Mouse (Mus musculus) heart, embryonic 15.5 days (tissue): ENCODE data around the gene Chrm1. TPM values are rescaled to one million over a fixed set of nuclear protein-coding genes. Genes with fewer than 3 reads are reported as not detected.

Experiments used
- ATAC-seq: fragments of 200-750 bp; cut with Nextera tagmentation; replicated peaks from 2 replicates; pipeline ENCODE4 v1.8.0; 2017; ENCODE audit warnings: low read depth, moderate TSS enrichment; ENCODE audit not compliant: insufficient number of reproducible peaks, insufficient read depth, low FRiP score
- H3K27ac ChIP-seq: fragments of 300-500 bp; sonication (generic); 2 replicates; pipeline ENCODE4 v1.5.1; 2015; ENCODE audit warnings: mild to moderate bottlenecking, inconsistent platforms
- H3K27me3 ChIP-seq: fragments of 300-500 bp; sonication (generic); 2 replicates; pipeline ENCODE4 v1.6.1; 2015; ENCODE audit warnings: inconsistent platforms
- H3K36me3 ChIP-seq: fragments of 300-500 bp; sonication (generic); 2 replicates; pipeline ENCODE4 v1.6.1; 2015; ENCODE audit warnings: mild to moderate bottlenecking, inconsistent platforms
- H3K4me1 ChIP-seq: fragments of 300-500 bp; sonication (generic); replicated peaks from 2 replicates; pipeline ENCODE4 v1.6.1; 2015; ENCODE audit warnings: inconsistent platforms
- H3K4me2 ChIP-seq: fragments of 300-500 bp; sonication (generic); 2 replicates; pipeline ENCODE4 v1.6.1; 2015; ENCODE audit warnings: inconsistent platforms, mild to moderate bottlenecking, moderate library complexity
- H3K4me3 ChIP-seq: fragments of 300-500 bp; sonication (generic); 2 replicates; pipeline ENCODE4 v1.5.1; 2015; ENCODE audit warnings: mild to moderate bottlenecking, inconsistent platforms
- H3K9ac ChIP-seq: fragments of 300-500 bp; sonication (generic); 2 replicates; pipeline ENCODE4 v1.6.1; 2015; ENCODE audit warnings: mild to moderate bottlenecking, inconsistent platforms
- H3K9me3 ChIP-seq: fragments of 300-500 bp; sonication (generic); replicated peaks from 2 replicates; pipeline ENCODE4 v1.6.1; 2016; ENCODE audit warnings: inconsistent platforms
- WGBS: fragments of 180-500 bp; shearing (Covaris S2); methylation state at CpG from one replicate; pipeline ENCODE4 v1.1.7; 2015; ENCODE audit warnings: mixed read lengths; 5-methylcytosine and 5-hydroxymethylcytosine counted together
- polyA plus RNA-seq: library from polyadenylated mRNA; unstranded; fragments of >200 nt; fragmentation: Nextera tagmentation; extraction: Ambion mirVana; gene quantifications from 2 replicates; pipeline ENCODE4 v1.2.1, GENCODE M21; 2015

Chrm1 gene
- polyA plus RNA-seq, 1 experiment from 2014 or later = 0.05 TPM

DNA sequence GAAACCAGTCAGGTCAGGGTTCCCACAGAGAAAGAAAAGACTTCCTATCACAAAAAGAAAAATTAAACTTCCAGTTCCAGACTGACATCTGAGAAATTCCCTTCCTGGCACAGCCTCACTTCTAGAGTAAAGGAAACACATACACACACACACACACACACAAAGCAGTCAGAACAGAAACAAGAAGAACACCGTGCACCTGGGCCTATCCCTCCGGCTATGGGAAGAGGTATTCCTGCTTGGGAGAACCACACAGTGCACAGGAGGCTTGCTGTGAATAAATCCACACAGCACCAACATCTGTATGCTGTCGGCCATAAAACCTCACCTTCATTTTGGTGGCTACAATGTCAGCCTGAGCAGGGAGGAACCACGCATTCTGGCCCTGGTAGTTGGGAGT lies 47.9 kb downstream of the Chrm1 start:
- H3K27me3 ChIP-seq = no peaks in the 10 kb centered on the region
- peaks cover 43% of the 10 kb centered on the region for H3K36me3 ChIP-seq
- no peak for ATAC-seq
- peak overlapping the region; percentile 88; the same call in 1 of the 2 replicates for H3K27ac ChIP-seq
- WGBS = 62% methylated on average over 4 of the region's 4 CpGs
- 0 out of 2 replicates have a peak overlapping the region, but pooled peaks have one; percentile 79 for H3K9ac ChIP-seq
- peak overlapping the region; percentile 66 for H3K4me3 ChIP-seq
- peak overlapping the region; percentile 77 for H3K4me2 ChIP-seq
- no peaks in the 10 kb centered on the region for H3K9me3 ChIP-seq
- peaks cover 40% of the 10 kb centered on the region for H3K4me1 ChIP-seq

DNA sequence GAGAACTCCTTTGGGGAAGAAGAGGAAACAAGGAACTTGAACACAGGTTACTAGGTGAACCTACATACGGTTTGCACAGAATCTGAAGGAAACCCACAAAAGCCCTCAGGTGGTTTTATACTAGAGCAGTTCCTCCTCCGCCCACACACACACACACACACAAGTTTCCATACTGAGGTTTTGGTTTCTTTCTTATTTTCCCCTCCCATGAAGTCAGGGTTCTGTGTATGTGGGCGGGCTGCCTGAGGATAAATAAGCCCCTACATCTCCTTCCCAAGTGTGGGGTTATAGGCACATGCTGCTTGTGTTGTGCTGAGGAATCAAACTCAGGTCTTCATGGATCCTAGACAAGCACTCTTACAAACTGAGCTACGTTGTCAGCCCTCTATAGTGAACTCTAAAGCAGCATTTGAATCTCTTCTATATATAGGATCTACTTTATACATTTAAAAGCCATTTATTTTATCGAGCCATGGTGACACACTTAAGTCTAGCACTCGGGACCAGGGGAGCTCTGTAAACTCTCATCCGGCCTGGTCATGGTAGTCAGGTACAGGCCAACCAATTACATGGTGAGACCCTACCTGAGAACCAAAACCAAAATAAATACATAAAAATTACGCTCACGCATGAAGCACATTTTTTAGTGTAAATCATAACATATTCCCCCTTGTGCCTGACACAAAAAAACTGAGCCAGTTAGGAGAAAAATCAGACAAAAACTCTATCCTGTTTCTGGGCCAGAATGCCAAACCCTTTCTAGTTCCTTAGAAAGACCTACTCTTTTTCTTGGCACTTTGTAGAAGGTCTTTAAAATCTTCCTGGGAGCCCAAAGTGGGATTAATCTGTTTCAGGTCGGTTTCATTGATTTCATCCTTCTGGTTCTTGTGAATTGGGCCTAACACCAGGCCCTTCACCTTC lies 48.6 kb downstream of the Chrm1 start:
- Histone ChIP-seq H3K36me3 (peaks cover 36% of the 10 kb centered on the region), H3K27ac (peak overlapping the region; percentile 88), H3K27me3 (no peaks in the 10 kb centered on the region), H3K9me3 (no peaks in the 10 kb centered on the region), H3K4me3 (peak overlapping the region; percentile 66), H3K9ac (peak overlapping the region; percentile 79), H3K4me2 (peak overlapping the region; percentile 77), H3K4me1 (peaks cover 40% of the 10 kb centered on the region)
- no peak for ATAC-seq
- 51% methylated on average over 10 of the region's 10 CpGs for WGBS

DNA sequence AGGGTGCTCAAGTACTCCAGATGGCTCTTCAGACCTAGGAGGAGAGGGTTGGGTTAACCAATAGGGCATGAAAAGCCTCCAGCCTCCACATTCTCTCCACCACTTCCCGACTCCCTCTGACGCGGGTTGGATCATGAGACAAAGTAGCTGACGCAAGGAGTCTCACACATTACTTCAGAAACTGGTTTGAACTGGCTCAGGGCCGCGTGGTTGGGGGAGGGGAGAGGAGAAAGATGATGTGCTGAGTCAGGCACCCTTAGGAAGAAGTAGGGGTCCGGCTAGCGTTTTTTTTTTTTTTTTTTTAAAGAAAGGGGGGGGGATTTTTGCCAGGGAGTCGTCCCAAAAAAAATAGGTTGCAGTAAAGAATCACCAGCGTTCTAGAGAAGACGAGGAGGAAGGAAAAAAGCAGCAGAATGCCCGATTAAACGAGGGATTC lies 49.3 kb downstream of the Chrm1 start:
- Histone ChIP-seq H3K9me3 (no peaks in the 10 kb centered on the region), H3K27me3 (no peaks in the 10 kb centered on the region), H3K27ac (peak overlapping the region; percentile 88), H3K4me1 (peaks cover 40% of the 10 kb centered on the region), H3K36me3 (peaks cover 30% of the 10 kb centered on the region), H3K4me3 (peak overlapping the region; percentile 66), H3K9ac (peak overlapping the region; percentile 79), H3K4me2 (peak overlapping the region; percentile 77)
- WGBS = under 1% methylated on average over 13 of the region's 13 CpGs
- ATAC-seq = peak; percentile 48

DNA sequence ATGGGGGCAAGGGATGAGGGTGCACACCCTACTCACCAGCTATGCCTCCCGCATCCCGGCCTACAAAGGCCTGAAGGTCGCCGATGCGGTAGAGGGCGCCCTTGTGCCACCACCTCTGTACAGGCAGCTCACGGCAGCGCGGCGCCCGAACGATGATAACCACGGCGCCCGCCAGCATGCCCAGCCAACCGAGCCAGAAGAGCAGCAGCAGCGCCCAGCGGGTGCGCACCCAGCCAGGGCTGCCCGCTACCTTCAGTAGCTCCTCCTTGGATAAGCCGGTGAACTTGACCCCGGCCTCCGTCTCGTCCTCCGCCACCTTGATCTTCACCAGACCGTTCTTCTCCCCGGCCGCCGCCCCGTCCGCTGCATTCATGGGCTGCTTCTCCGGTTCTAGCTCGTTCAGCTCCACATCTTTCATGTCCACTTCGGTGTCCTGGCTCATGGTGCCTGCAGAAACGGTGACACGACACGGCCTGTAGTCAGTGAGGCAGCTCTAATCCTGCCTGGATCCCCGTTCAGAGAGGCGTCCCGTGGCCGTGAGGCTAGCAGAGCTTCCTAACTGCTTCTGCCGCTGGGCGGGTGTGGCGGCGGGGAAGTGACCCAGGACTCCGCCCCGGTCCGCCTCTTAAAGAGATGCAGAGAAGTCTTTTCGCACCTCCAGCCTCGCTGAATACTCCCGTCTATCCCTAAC lies 49.9 kb downstream of the Chrm1 start:
- Histone ChIP-seq H3K4me1 (peaks cover 40% of the 10 kb centered on the region), H3K36me3 (peaks cover 24% of the 10 kb centered on the region), H3K27me3 (no peaks in the 10 kb centered on the region), H3K9me3 (no peaks in the 10 kb centered on the region), H3K4me3 (peak overlapping the region; percentile 66), H3K27ac (peak overlapping the region; percentile 88), H3K4me2 (peak overlapping the region; percentile 77), H3K9ac (peak overlapping the region; percentile 79)
- ATAC-seq = peak; percentile 90
- WGBS = 0% methylated on average over 51 of the region's 51 CpGs

DNA sequence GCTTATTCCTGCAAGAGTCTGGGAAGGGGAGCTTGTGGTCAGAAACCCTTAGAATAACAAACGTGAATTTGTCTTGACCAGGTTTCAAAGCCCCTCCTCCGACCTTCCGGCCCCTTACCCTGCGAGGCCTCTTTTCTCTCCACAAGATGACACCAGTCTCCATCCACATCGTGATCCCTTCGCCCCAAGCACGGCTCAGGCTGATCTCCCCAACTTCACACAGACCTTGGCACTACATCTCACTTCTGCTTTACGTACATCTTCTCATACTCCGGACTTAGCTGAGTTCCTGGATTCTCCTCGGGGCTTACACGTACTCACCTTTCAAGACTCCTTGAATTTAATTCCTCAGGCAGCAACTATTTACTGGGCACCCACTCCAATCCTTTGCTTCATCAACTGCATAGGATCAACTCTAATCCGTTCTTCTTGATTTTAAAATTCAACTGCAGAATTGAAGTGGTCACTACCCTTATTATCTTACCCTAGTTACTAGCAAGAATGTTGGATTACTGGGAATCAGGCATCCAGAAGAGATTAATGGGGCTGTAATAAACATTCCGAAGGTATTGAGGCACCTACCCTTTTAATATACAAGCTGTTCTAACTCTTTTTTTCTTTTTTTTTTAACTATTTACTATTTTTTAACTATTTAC lies 50.5 kb downstream of the Chrm1 start:
- H3K9ac ChIP-seq = peak overlapping the region; percentile 79
- peak overlapping the region; percentile 88 for H3K27ac ChIP-seq
- 6% methylated on average over 13 of the region's 13 CpGs for WGBS
- H3K4me2 ChIP-seq = peak overlapping the region; percentile 77
- H3K36me3 ChIP-seq = peaks cover 18% of the 10 kb centered on the region
- H3K27me3 ChIP-seq = no peaks in the 10 kb centered on the region
- no peaks in the 10 kb centered on the region for H3K9me3 ChIP-seq
- peak; percentile 19; the same call in 1 of the 2 replicates for ATAC-seq
- peaks cover 40% of the 10 kb centered on the region for H3K4me1 ChIP-seq
- peak overlapping the region; percentile 66 for H3K4me3 ChIP-seq

DNA sequence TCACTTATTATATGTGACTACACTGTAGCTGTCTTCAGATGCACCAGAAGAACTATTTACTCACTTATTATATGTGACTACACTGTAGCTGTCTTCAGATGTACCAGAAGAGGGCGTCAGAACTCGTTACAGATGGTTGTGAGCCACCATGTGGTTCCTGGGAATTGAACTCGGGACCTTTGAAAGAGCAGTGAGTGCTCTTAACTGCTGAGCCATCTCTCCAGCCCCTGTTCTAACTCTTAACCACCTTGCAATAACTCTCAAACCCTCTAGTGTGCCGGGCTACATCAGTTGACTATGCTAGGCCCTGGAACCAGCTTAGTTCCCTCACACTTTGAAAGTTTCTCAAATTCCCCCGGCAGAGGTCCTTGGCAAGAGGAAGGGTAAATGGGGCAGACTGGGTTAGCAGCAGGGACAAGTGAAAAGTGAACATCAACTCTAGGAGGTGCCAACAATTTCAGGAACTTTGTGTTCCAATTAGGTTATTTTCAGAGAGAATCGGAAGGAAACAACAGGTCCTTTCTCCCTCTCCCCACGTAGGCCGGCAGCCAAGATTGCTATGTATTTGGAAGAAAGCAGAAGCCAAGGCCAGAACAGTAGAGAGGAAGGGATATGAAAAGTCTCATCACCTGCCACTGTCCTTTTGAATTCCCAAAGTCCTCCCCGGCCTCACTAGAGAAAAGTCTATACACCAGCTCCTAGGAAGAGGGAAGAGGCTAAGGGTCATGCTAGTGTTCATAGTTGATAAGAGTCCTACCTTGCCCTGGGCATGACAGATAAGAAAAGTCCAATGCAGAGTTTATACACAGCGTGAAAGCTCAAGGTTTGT lies 51.3 kb downstream of the Chrm1 start:
- no peak overlapping the region for H3K4me2 ChIP-seq
- no peak overlapping the region for H3K27ac ChIP-seq
- ATAC-seq = no peak
- no peak overlapping the region for H3K9ac ChIP-seq
- no peak overlapping the region for H3K4me3 ChIP-seq
- peaks cover 38% of the 10 kb centered on the region for H3K4me1 ChIP-seq
- H3K36me3 ChIP-seq = peaks cover 10% of the 10 kb centered on the region
- H3K27me3 ChIP-seq = no peaks in the 10 kb centered on the region
- WGBS = 68% methylated on average over 10 of the region's 10 CpGs
- H3K9me3 ChIP-seq = no peaks in the 10 kb centered on the region

DNA sequence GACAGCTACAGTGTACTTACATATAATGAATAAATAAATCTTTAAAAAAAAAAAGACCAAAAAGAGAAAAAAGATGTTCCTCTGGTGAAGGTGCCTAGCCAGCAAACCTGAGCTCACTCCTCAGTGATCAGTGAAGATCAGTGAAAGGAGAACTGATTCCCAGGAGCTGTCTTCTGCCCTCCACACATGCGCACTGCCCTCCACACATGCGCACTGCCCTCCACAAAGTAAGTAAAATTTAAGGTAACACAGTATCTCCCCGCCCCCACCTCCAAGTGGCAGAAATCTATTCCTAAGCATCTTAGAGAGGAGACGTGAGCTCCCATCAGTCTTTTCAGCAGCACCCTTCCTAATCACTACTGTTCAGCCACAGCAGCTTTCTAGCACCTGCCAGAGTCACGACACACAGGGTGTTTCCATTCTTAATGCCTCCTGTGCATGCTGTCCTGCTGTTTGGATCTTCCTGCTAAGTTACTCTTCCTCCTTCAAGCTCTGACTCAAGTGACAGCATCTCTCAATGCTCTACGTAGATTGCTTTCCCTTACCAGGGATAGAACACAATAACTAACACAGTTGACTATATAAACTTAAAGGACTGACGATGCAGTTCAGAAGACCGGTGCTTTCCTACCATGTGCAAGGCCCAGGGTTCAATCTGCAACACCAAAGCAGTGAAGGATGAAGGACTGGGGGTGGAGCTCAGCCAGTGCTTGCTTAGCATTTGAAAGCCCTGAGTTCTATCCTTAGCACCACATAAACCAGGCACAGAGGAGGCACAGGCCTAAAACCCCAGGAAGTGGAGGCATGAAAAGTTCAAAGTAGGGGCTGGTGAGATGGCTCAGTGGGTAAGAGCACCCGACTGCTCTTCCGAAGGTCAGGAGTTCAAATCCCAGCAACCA lies 52.5 kb downstream of the Chrm1 start:
- no peak overlapping the region for H3K27ac ChIP-seq
- no peak overlapping the region for H3K4me2 ChIP-seq
- no peaks in the 10 kb centered on the region for H3K27me3 ChIP-seq
- H3K9ac ChIP-seq = no peak overlapping the region
- peaks cover under 1% of the 10 kb centered on the region; the same call in 1 of the 2 replicates for H3K36me3 ChIP-seq
- ATAC-seq = no peak
- no peak overlapping the region for H3K4me3 ChIP-seq
- WGBS = 77% methylated on average over 10 of the region's 10 CpGs
- H3K9me3 ChIP-seq = no peaks in the 10 kb centered on the region
- peaks cover 25% of the 10 kb centered on the region for H3K4me1 ChIP-seq

DNA sequence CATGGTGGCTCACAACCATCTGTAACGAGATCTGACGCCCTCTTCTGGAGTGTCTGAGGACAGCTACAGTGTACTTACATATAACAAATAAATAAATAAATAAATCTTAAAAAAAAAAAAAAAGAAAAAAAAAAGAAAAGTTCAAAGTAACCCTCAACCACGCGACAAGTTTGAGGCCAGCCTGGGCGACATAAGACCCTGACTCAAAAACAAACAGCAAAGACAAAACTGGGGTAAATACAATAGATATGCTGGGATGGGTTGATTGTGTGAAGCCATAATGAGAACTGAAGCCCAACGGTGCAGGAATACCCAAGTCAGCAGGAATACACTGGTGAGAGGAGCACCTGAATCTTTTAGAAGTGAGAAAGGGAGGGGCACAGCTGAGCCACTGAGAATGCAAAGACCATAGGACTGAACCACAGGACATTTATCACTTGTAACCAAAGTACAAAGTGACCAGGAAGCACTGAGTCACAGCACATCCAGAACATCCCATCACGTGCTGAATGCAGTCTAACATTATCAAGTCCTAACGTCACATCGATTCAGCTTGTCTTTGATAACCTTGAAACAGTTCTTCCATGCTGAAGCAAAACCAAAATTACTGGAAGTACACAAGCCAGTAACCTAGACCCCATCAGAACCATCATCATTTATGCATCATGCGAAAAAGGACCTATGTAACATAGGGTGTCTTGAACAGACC lies 53.3 kb downstream of the Chrm1 start:
- H3K9me3 ChIP-seq = no peaks in the 10 kb centered on the region
- H3K27me3 ChIP-seq = no peaks in the 10 kb centered on the region
- ATAC-seq = no peak
- 72% methylated on average over 9 of the region's 10 CpGs for WGBS
- no peak overlapping the region for H3K9ac ChIP-seq
- no peak overlapping the region for H3K4me2 ChIP-seq
- no peak overlapping the region for H3K4me3 ChIP-seq
- peaks cover 25% of the 10 kb centered on the region for H3K4me1 ChIP-seq
- H3K27ac ChIP-seq = no peak overlapping the region
- H3K36me3 ChIP-seq = no peaks in the 10 kb centered on the region

DNA sequence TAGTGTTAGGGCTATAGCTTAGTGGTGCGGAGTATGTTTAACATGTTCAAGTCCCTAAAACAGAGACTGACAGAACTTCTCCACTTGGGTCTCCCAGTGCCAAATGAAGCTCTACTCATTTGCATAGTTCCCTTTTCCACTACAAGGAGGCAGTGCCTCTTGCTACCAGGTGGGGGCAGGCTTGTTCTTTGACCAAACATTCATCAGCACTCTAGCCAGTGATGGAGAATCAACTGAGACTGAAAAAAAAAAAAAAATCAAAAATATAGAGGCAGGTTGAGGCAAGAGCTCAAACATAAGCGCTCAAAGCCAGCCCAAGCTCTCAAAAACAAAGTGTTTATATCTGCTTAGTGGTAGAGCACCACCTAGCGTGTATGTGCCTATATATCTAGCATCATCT lies 54.8 kb downstream of the Chrm1 start:
- Histone ChIP-seq H3K4me1 (peaks cover 21% of the 10 kb centered on the region), H3K27ac (no peak overlapping the region), H3K4me3 (no peak overlapping the region), H3K27me3 (no peaks in the 10 kb centered on the region), H3K9me3 (no peaks in the 10 kb centered on the region), H3K36me3 (no peaks in the 10 kb centered on the region), H3K9ac (no peak overlapping the region), H3K4me2 (no peak overlapping the region)
- ATAC-seq = no peak
- WGBS = 63% methylated on average over 3 of the region's 3 CpGs
